Mouse (Mus musculus) limb, embryonic 12.5 days (tissue): ENCODE results near the gene Olfr149. TPM values are rescaled to one million over a fixed set of nuclear protein-coding genes. Genes with fewer than 3 reads are reported as not detected.
"Not testable (repeated sequence)": the region's sequence is repeated elsewhere in the genome, so short reads cannot be mapped to it uniquely, and the experiment has no call there.

Source experiments
- ATAC-seq: fragments of 200-750 bp; cut with Nextera tagmentation; 2 replicates; pipeline ENCODE4 v1.8.0; 2017; ENCODE audit warnings: low read depth, moderate TSS enrichment; ENCODE audit not compliant: insufficient number of reproducible peaks, insufficient read depth, low FRiP score, low TSS enrichment
- H3K27ac ChIP-seq: fragments of 300-500 bp; sonication (generic); 2 replicates; pipeline ENCODE4 v1.5.1; 2016; ENCODE audit warnings: mild to moderate bottlenecking, moderate library complexity
- H3K27me3 ChIP-seq: fragments of 300-500 bp; sonication (generic); 2 replicates; pipeline ENCODE4 v1.6.1; 2016; ENCODE audit warnings: mild to moderate bottlenecking, moderate library complexity
- H3K36me3 ChIP-seq: fragments of 300-500 bp; sonication (generic); 2 replicates; pipeline ENCODE4 v1.6.1; 2016; ENCODE audit warnings: mild to moderate bottlenecking, moderate library complexity
- H3K4me1 ChIP-seq: fragments of 300-500 bp; sonication (generic); replicated peaks from 2 replicates; pipeline ENCODE4 v1.6.1; 2016
- H3K4me2 ChIP-seq: fragments of 300-500 bp; sonication (generic); 2 replicates; pipeline ENCODE4 v1.6.1; 2016; ENCODE audit warnings: mild to moderate bottlenecking, moderate library complexity
- H3K4me3 ChIP-seq: fragments of 300-500 bp; sonication (generic); replicated peaks from 2 replicates; pipeline ENCODE4 v1.5.1; 2016; ENCODE audit warnings: mild to moderate bottlenecking
- H3K9ac ChIP-seq: fragments of 300-500 bp; sonication (generic); replicated peaks from 2 replicates; pipeline ENCODE4 v1.6.1; 2016; ENCODE audit warnings: mild to moderate bottlenecking, moderate library complexity
- H3K9me3 ChIP-seq: fragments of 300-500 bp; sonication (generic); 2 replicates; pipeline ENCODE4 v1.6.1; 2016; ENCODE audit warnings: mild to moderate bottlenecking, moderate library complexity
- WGBS: fragments of 180-500 bp; shearing (Covaris S2); methylation state at CpG from one replicate; pipeline ENCODE4 v1.1.7; 2016; 5-methylcytosine and 5-hydroxymethylcytosine counted together
- polyA plus RNA-seq: library from polyadenylated mRNA; unstranded; fragments of >200 nt; fragmentation: Nextera tagmentation; extraction: Ambion mirVana; gene quantifications from 2 replicates; pipeline ENCODE4 v1.2.1, GENCODE M21; 2016

Olfr149 gene
- polyA plus RNA-seq: not detected in 2 replicates

DNA sequence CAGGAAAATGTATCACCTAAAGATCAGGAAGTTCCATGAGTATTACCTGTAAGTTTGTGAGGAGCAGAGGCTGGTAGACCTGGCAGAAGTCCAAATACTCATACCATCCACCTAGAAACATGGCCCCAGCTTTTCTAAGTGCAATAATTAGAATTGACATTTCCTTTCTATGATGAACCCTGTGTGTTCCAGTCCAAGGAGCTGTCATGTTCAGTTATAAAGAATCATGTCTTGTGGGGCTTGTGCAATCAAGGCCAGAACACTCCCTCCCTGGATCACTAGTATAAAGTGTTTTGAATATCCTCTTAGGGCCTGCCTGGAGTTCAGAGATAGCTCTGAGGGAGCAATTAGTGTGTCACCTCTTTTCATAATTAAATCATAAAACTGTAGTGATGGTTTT lies at the start of gene Olfr149:
Gene Olfr149 (minus strand): TSS at position 101 of the 400 bp plus-strand sequence.
- H3K9me3 ChIP-seq: no peaks in the 10 kb centered on the region
- H3K27me3 ChIP-seq: no peaks in the 10 kb centered on the region
- no peak within 1 kb of the TSS for H3K27ac ChIP-seq
- no peaks in the 10 kb centered on the region for H3K4me1 ChIP-seq
- H3K9ac ChIP-seq: no peak within 1 kb of the TSS
- H3K4me2 ChIP-seq: no peak within 1 kb of the TSS
- no peaks in the 10 kb centered on the region for H3K36me3 ChIP-seq
- ATAC-seq: no peak
- no peak within 1 kb of the TSS for H3K4me3 ChIP-seq

DNA sequence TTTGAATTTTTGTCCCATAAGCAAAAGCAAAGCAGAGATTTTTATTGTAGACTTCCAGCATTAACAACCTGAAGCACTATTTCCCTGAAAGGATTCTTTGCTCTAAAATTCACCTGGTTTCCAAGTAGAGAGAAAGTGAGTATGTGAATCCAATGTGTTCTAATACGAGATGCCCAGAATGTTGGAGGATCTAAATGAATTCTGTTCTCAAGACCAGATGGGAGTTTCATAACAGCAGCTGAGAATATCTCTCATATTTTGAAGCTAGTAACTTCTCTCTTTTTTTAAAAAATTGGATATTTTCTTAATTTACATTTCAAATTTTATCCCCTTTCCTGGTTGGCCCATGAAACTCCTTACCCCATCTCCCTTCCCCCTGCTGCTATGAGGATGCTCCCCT lies 39.5 kb upstream of the Olfr149 start:
- WGBS: 84% methylated on average over 1 of the region's 1 CpGs

DNA sequence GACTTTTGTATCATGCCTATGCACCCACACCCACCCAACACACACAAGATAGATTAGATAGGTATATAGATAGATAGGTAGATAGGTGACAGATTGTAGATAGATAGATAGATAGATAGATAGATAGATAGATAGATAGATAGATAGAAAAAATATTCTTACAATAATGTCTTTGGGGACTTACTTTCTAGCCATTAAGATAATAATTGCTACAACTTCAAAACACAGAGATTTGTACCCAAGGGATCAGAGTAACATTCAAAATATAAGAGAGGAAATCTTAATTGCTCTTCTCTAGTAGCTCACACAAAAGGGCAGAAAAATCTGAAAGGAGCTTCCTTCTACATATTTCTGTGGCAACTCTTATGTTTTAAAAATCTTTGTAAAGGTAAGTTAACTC lies 39.0 kb upstream of the Olfr149 start, which contains the start of gene Olfr967:
Gene Olfr967 (plus strand): TSS at position 301 of the 400 bp plus-strand sequence.
- H3K27ac ChIP-seq: no peak within 1 kb of the TSS
- no peak within 1 kb of the TSS for H3K4me2 ChIP-seq
- no peak for ATAC-seq
- H3K27me3 ChIP-seq: no peaks in the 10 kb centered on the region
- no peaks in the 10 kb centered on the region for H3K4me1 ChIP-seq
- no peaks in the 10 kb centered on the region for H3K36me3 ChIP-seq
- no peak within 1 kb of the TSS for H3K4me3 ChIP-seq
- H3K9me3 ChIP-seq: no peaks in the 10 kb centered on the region
- H3K9ac ChIP-seq: no peak within 1 kb of the TSS

More for the DNA sequence above, 39.5 kb upstream of the Olfr149 start:
- no peaks in the 10 kb centered on the region for H3K27me3 ChIP-seq
- H3K9me3 ChIP-seq: no peaks in the 10 kb centered on the region
- H3K27ac ChIP-seq: no peak overlapping the region
- no peak overlapping the region for H3K4me3 ChIP-seq
- no peak overlapping the region for H3K9ac ChIP-seq
- no peak overlapping the region for H3K4me2 ChIP-seq
- no peak for ATAC-seq
- H3K36me3 ChIP-seq: no peaks in the 10 kb centered on the region
- no peaks in the 10 kb centered on the region for H3K4me1 ChIP-seq

DNA sequence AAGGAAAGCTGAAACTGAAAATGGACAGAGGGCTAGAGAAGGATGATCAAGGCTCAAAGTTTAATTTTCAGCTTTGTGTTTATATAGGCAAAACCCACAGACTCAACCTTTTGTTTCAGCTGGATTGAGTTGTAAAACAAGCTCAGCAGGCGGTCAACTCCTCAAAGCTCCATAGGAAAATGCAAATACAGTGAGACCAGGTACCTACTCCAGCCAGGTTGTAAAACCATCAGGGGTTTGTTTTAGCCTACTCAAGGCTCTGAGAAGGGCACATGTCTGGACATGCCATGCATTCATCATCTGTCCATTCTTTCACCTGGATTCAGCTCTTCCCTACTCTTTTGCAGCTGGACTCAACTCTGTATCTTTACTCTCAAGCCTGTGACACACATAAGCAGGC lies 33.8 kb upstream of the Olfr149 start:
- Histone ChIP-seq H3K4me1 (no peaks in the 10 kb centered on the region), H3K9me3 (no peaks in the 10 kb centered on the region), H3K4me2 (no peak overlapping the region), H3K4me3 (no peak overlapping the region), H3K9ac (no peak overlapping the region), H3K27ac (no peak overlapping the region), H3K27me3 (no peaks in the 10 kb centered on the region), H3K36me3 (no peaks in the 10 kb centered on the region)
- ATAC-seq: no peak
- 96% methylated on average over 1 of the region's 1 CpGs for WGBS

DNA sequence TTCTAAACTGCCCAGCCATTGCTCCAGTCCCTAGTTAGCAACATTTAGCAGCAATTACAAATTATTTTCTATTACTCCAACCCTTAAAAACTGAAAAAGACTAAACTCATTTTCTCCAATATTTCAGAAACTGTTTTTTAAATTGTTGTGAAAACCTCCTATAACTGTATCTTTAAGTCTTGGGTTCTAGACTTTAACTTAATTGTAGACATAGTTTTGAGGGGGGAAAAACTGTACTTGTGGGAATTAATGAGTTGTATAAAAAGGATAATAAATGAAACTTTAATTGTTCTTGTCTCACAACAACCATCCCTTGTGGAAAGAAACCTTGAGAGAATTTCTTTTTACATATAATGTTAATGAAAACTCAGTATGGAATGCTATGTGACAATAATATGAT lies 23.8 kb upstream of the Olfr149 start, which contains the start of gene Olfr150:
Gene Olfr150 (plus strand): TSS at position 301 of the 400 bp plus-strand sequence.
- H3K9ac ChIP-seq: no peak within 1 kb of the TSS

DNA sequence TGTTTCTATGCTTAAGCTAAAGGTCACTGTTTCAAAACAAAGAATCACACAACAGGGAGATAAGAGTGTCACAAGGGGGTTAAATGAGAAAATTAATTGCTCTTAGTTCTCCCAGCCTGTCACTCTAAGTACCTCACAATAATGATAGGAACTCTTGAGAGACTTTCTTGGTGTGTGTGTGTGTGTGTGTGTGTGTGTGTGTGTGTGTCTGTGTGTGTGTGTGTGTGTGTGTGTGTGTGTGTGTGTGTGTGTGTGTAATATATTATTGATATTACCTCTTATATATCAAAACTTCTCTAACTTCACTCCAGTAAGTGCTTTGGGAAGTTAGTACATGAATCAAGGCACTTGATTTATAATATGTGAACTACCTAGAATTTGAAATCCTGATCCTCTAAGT lies 4.1 kb upstream of the Olfr149 start, which contains the start of gene Olfr965:
Gene Olfr965 (plus strand): TSS at position 301 of the 400 bp plus-strand sequence.
- H3K4me1 ChIP-seq: no peaks in the 10 kb centered on the region

More for the DNA sequence above, 23.8 kb upstream of the Olfr149 start, which contains the start of gene Olfr150:
- no peaks in the 10 kb centered on the region for H3K36me3 ChIP-seq
- ATAC-seq: no peak
- no peaks in the 10 kb centered on the region for H3K9me3 ChIP-seq
- no peak within 1 kb of the TSS for H3K4me2 ChIP-seq
- no peak within 1 kb of the TSS for H3K4me3 ChIP-seq
- no peak within 1 kb of the TSS for H3K27ac ChIP-seq
- no peaks in the 10 kb centered on the region for H3K27me3 ChIP-seq
- H3K4me1 ChIP-seq: no peaks in the 10 kb centered on the region

DNA sequence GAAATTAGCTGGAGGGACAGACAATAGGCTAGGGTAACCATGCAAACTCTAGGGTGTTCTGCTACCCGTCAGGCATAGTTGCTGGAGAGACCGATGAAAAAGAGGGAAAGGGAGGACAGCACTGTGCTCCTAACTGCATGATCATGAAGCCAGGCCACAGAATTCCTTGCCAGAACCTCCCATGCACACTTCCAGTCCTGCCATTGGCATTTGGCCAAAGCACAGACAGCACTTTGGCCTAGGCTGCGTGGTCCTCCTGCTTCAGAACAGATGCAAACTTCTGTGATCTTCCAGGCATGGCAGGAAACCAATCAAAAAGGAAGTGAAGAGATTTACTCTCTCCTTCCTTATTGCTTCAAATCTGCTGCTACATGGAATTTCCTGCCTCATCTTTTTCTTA lies 2.0 kb upstream of the Olfr149 start:
- Histone ChIP-seq H3K36me3 (no peaks in the 10 kb centered on the region), H3K4me1 (no peaks in the 10 kb centered on the region), H3K4me3 (no peak overlapping the region), H3K27ac (no peak overlapping the region), H3K9ac (no peak overlapping the region), H3K9me3 (no peaks in the 10 kb centered on the region), H3K27me3 (no peaks in the 10 kb centered on the region), H3K4me2 (no peak overlapping the region)
- WGBS: 66% methylated on average over 3 of the region's 3 CpGs
- ATAC-seq: no peak

More for the DNA sequence above, 4.1 kb upstream of the Olfr149 start, which contains the start of gene Olfr965:
- H3K27ac ChIP-seq: no peak within 1 kb of the TSS
- no peak within 1 kb of the TSS for H3K4me3 ChIP-seq
- no peak within 1 kb of the TSS for H3K4me2 ChIP-seq
- ATAC-seq: no peak
- no peaks in the 10 kb centered on the region for H3K27me3 ChIP-seq
- H3K9me3 ChIP-seq: no peaks in the 10 kb centered on the region
- H3K36me3 ChIP-seq: no peaks in the 10 kb centered on the region
- no peak within 1 kb of the TSS for H3K9ac ChIP-seq

DNA sequence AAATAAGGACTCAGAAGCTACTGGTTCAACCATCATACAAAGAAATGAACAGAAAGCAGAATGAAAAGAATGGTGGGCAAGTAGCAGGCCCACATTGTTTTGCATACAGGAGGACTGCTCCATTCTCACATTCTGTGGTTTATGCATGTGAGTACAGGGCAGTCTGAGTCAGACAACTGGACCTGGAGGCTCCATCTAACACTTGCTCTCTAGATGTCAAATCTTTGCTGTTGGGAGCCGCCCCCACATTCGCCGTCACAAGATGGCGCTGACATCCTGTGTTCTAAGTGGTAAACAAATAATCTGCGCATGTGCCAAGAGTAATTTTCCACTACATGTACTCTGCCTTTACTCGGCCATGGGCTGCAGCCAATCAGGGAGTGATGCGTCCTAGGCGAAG lies 5.8 kb downstream of the Olfr149 start:
- not testable (repeated sequence) for H3K9ac ChIP-seq, H3K36me3 ChIP-seq, H3K4me3 ChIP-seq, H3K27ac ChIP-seq, H3K4me1 ChIP-seq, H3K9me3 ChIP-seq, ATAC-seq, H3K4me2 ChIP-seq, H3K27me3 ChIP-seq
- 83% methylated on average over 8 of the region's 8 CpGs for WGBS

DNA sequence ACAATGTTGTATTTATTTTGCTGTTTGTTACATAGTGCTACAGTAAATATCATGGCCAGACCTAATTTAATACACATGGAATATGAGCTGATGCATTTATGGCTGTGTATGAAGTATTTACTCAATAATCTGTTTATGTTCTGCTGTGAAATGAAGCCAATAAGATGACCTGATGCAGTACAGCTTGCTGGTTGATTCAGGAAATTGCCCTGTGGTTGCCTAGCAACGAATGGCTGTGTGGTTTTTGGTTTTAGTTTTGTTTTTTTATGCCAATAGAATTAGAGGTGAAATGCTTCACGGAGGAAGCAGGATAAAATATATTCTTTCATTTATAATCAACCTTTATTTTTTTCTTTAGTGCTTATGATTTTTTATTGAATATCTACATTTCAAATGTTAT lies 27.6 kb downstream of the Olfr149 start:
- ATAC-seq: no peak
- WGBS: 59% methylated on average over 2 of the region's 2 CpGs
- no peak overlapping the region for H3K27ac ChIP-seq
- H3K4me1 ChIP-seq: no peaks in the 10 kb centered on the region
- no peaks in the 10 kb centered on the region for H3K9me3 ChIP-seq
- H3K9ac ChIP-seq: no peak overlapping the region
- H3K4me2 ChIP-seq: no peak overlapping the region
- no peaks in the 10 kb centered on the region for H3K36me3 ChIP-seq
- no peaks in the 10 kb centered on the region for H3K27me3 ChIP-seq
- no peak overlapping the region for H3K4me3 ChIP-seq

DNA sequence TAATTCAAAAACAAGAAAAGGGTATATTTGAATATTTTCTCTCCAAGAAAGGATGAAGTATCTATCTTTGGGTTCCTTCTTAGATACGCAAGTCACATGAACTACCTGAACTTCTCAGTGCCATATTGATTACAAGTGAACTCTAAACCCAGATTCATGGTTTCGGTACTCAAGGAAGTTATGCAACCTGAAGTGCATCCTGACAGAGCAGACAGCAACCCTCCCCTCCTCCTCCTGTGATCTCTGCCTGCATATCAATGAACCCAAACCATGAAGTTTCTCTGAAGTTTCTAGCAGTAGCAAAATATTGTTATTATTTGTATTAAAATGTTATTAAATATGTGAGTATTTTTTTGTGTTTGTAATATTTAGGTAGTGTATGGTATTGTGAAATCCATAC lies 28.4 kb downstream of the Olfr149 start:
- no peaks in the 10 kb centered on the region for H3K9me3 ChIP-seq
- H3K4me2 ChIP-seq: no peak overlapping the region
- no peak overlapping the region for H3K27ac ChIP-seq
- no peak for ATAC-seq
- H3K9ac ChIP-seq: no peak overlapping the region
- no peak overlapping the region for H3K4me3 ChIP-seq
- H3K4me1 ChIP-seq: no peaks in the 10 kb centered on the region
- no peaks in the 10 kb centered on the region for H3K27me3 ChIP-seq
- H3K36me3 ChIP-seq: no peaks in the 10 kb centered on the region
- WGBS: 97% methylated on average over 2 of the region's 2 CpGs

DNA sequence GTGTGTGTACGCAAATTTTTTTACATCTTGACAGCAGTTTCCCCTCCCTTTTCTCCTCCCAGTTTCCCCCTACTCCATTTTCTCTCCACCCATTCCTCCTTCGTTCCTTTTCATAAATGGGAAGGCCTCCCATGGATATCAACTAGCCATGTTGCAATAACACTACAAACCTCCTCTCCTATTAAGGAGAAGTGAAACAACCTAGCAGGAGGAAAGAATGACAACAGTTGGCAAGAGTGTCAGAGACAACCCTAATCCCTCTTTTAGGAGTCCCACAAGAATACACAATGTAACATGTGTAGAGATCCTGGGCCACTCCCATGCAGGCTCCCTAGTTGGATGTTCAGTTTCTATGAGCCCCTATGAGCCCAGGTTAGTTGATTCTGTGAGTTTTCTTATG lies 32.1 kb downstream of the Olfr149 start:
- Histone ChIP-seq H3K4me1 (no peaks in the 10 kb centered on the region), H3K27ac (no peak overlapping the region), H3K36me3 (no peaks in the 10 kb centered on the region), H3K9ac (no peak overlapping the region), H3K9me3 (no peaks in the 10 kb centered on the region), H3K4me3 (no peak overlapping the region), H3K4me2 (no peak overlapping the region), H3K27me3 (no peaks in the 10 kb centered on the region)
- whole genome bisulfite sequencing: 81% methylated on average over 2 of the region's 2 CpGs
- no peak for ATAC-seq

DNA sequence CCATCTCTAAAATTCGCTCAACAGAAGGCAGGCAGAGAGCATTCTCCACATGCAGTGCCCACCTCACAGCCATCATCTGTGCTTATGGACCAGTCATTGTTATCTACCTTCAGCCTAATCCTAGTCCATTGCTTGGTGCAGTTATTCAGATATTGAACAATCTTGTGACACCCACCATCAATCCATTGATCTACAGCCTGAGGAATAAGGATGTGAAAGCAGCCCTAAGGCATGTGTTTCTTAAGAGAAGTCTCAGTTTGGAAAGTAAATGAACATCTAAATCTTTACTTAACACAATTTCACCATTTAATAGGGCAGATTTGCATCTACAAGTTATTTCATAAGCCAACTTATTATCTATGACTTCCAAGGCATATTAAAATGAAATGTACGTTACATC lies 37.2 kb downstream of the Olfr149 start:
- Histone ChIP-seq H3K27me3 (no peaks in the 10 kb centered on the region), H3K27ac (no peak overlapping the region), H3K9ac (no peak overlapping the region), H3K4me1 (no peaks in the 10 kb centered on the region), H3K36me3 (no peaks in the 10 kb centered on the region), H3K4me3 (no peak overlapping the region), H3K4me2 (no peak overlapping the region), H3K9me3 (no peaks in the 10 kb centered on the region)
- 81% methylated on average over 2 of the region's 2 CpGs for WGBS
- ATAC-seq: no peak
